Mouse (Mus musculus) neutrophil, adult 83 days (primary cell): ENCODE data around the gene Nrm. TPM values are rescaled to one million over a fixed set of nuclear protein-coding genes. Genes with fewer than 3 reads are reported as not detected.

ENCODE experiments used
- total RNA-seq, 2 experiments: library from RNA; stranded (reverse); gene quantifications; one replicate each; pipeline ENCODE4 v1.2.4; 2023

The Nrm gene
- total RNA-seq = 10 to 100 TPM; 41.2 to 45.3 TPM

GRCm38 (mm10) chr17:35861198-35861857 lies at the start of gene Nrm:
Nrm (plus strand) TSS chr17:35861318.

GRCm38 (mm10) chr17:35821439-35822430 lies 39.4 kb upstream of the Nrm start, which contains the start of gene Ier3:
Ier3 (plus strand) TSS chr17:35821684.

GRCm38 (mm10) chr17:35822964-35823937 lies 37.9 kb upstream of the Nrm start, which contains the start of gene Flot1:
Flot1 (plus strand) TSS chr17:35823230.

GRCm38 (mm10) chr17:35838122-35838544 lies 23.0 kb upstream of the Nrm start, which contains the start of gene Tubb5:
Tubb5 (minus strand) TSS chr17:35838306.

GRCm38 (mm10) chr17:35841076-35841950 lies 19.8 kb upstream of the Nrm start, which contains the start of gene Mdc1:
Mdc1 (plus strand) TSS chr17:35841515.

GRCm38 (mm10) chr17:35865481-35866280 lies 4.6 kb downstream of the Nrm start, which contains the start of gene Ppp1r18:
Ppp1r18 (plus strand) TSS chr17:35865593.

GRCm38 (mm10) chr17:35879245-35880057 lies 18.3 kb downstream of the Nrm start, which contains the start of gene Dhx16:
Dhx16 (plus strand) TSS chr17:35879819.

GRCm38 (mm10) chr17:35896781-35897643 lies 35.9 kb downstream of the Nrm start, which contains the start of gene 2310061I04Rik:
2310061I04Rik (minus strand) TSS chr17:35897431.

GRCm38 (mm10) chr17:35909919-35910369 lies 48.8 kb downstream of the Nrm start, which contains the start of gene Atat1:
Atat1 (minus strand) TSS chr17:35910075.

Other genes with a start within 250 kb of the Nrm start
- not detected for gene Gm9573, start 234.7 kb upstream of the Nrm start, total RNA-seq
- gene Mucl3, start 217.6 kb upstream of the Nrm start, total RNA-seq = not detected
- gene Vars2, start 193.7 kb upstream of the Nrm start, total RNA-seq = 10 to 100 TPM; 11.3 to 12.6 TPM
- gene Gtf2h4, start 187.6 kb upstream of the Nrm start, total RNA-seq = 10 to 100 TPM; 13.9 to 14.0 TPM
- under 1 TPM; 0.18 to 0.51 TPM for gene Ddr1, start 156.7 kb upstream of the Nrm start, total RNA-seq
- 100 to 1,000 TPM; 101 to 116 TPM for gene Ier3, start 39.6 kb upstream of the Nrm start, total RNA-seq
- 100 to 1,000 TPM; 163 to 179 TPM for gene Flot1, start 38.1 kb upstream of the Nrm start, total RNA-seq
- gene Tubb5, start 23.0 kb upstream of the Nrm start, total RNA-seq = 100 to 1,000 TPM; 489 to 531 TPM
- 10 to 100 TPM; 37.2 to 40.1 TPM for gene Mdc1, start 19.8 kb upstream of the Nrm start, total RNA-seq
- 100 to 1,000 TPM; 261 to 289 TPM for gene Ppp1r18, start 4.3 kb downstream of the Nrm start, total RNA-seq
- 10 to 100 TPM; 66.1 to 74.8 TPM for gene Dhx16, start 18.5 kb downstream of the Nrm start, total RNA-seq
- gene 2310061I04Rik, start 36.1 kb downstream of the Nrm start, total RNA-seq = 10 to 100 TPM; 12.3 to 12.7 TPM
- gene Atat1, start 48.8 kb downstream of the Nrm start, total RNA-seq = 10 to 100 TPM; 13.7 to 14.9 TPM
- gene Mrps18b, start 55.1 kb downstream of the Nrm start, total RNA-seq = 10 to 100 TPM; 16.8 to 20.6 TPM
- 100 to 1,000 TPM; 215 to 217 TPM for gene Ppp1r10, start 55.1 kb downstream of the Nrm start, total RNA-seq
- 10 to 100 TPM; 62.8 to 64.8 TPM for gene Abcf1, start 108.4 kb downstream of the Nrm start, total RNA-seq
- gene Gnl1, start 118.5 kb downstream of the Nrm start, total RNA-seq = 10 to 100 TPM; 38.0 to 39.9 TPM
- gene Prr3, start 118.9 kb downstream of the Nrm start, total RNA-seq = 10 to 100 TPM; 20.8 to 21.4 TPM
- 10 to 100 TPM; 34.1 to 43.9 TPM for gene H2-T24, start 159.2 kb downstream of the Nrm start, total RNA-seq
- gene H2-T23, start 171.5 kb downstream of the Nrm start, total RNA-seq = 100 to 1,000 TPM; 152 to 158 TPM
- 10 to 100 TPM; 26.7 to 31.3 TPM for gene H2-T22, start 181.4 kb downstream of the Nrm start, total RNA-seq
- gene Gm6034, start 181.6 kb downstream of the Nrm start, total RNA-seq = under 1 TPM in 1 of 2 experiments, not detected in 1; 0.35 TPM
- 10 to 100 TPM; 28.3 to 31.6 TPM for gene Gm11127, start 197.1 kb downstream of the Nrm start, total RNA-seq